Comparison of ENCODE assay signal across 10 mouse cellular contexts in the genomic region with DNA sequence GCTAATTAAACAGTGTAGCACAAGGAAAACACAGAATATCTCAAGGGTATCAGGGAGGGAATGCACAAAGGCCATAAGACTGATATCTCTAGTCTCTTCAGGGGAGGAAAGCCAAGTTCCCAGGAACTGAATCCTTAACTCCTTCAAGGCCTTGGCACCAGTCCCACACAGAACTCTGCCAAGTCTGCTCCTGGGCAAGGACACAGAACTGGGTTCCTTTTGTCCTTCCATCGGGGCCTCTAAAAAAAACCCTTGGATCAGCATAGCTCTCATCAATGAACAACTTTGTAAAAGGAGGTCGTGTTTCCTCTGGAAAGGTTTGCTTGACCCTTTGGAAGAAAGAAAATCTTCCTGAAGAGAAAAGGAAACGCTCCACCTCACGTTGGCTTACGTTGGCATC.
DNase-seq lines count a peak whose midpoint lies in the region; ATAC-seq lines count a peak whose summit lies in the region.
"Had no signal": no experiment of that assay in that cellular context is flagged by ENCODE, and none has a peak within 500 bp of the region (broad histone marks: within the 10 kb centered on the region; RNA-seq: fewer than 3 reads in every experiment).

No protein-coding gene starts in this region.

- H3K4me3 ChIP-seq in kidney, embryonic 16.5 days (ENCODE audit: low read length): no peak overlapping the region
- H3K4me3 ChIP-seq in intestine, embryonic 15.5 days (replicated peaks): no peak overlapping the region
- H3K4me3 ChIP-seq: embryonic facial prominence, embryonic 13.5 days had no signal

- H3K4me2 ChIP-seq in kidney, embryonic 16.5 days (replicated peaks; ENCODE audit: low read depth, low read length): no peak overlapping the region
- H3K4me2 ChIP-seq in intestine, embryonic 15.5 days (replicated peaks): no peak overlapping the region
- H3K4me2 ChIP-seq: embryonic facial prominence, embryonic 13.5 days had no signal

- no peak for ATAC-seq in kidney, embryonic 16.5 days (ENCODE audit: low FRiP score, low TSS enrichment)
- ATAC-seq in intestine, embryonic 15.5 days: no peak
- no peak for ATAC-seq in monocyte, adult 5-6 weeks (replicated peaks; ENCODE audit: insufficient number of reproducible peaks, low FRiP score, low TSS enrichment, poor library complexity, severe bottlenecking)

- H3K9me3 ChIP-seq in kidney, embryonic 16.5 days (ENCODE audit: low read length): no peaks in the 10 kb centered on the region
- no peaks in the 10 kb centered on the region for H3K9me3 ChIP-seq in intestine, embryonic 15.5 days
- H3K9me3 ChIP-seq: embryonic facial prominence, embryonic 13.5 days had no signal

- DNase-seq in kidney, adult 18-20 months: peak; percentile 3
- DNase-seq in adrenal gland, postnatal 14 days: peak; percentile 79
- DNase-seq in fat pad, adult 2 months (ENCODE audit: extremely low read depth, low read depth, low spot score): peak; percentile 8
- DNase-seq in lung, postnatal 10 days: peak; percentile 65
- no peak for DNase-seq in gastrocnemius, postnatal 25 days

- H3K9ac ChIP-seq in kidney, embryonic 16.5 days (replicated peaks; ENCODE audit: low read length): no peak overlapping the region
- H3K9ac ChIP-seq in intestine, embryonic 15.5 days: no peak overlapping the region
- H3K9ac ChIP-seq: embryonic facial prominence, embryonic 13.5 days had no signal

- H3K27ac ChIP-seq in kidney, embryonic 16.5 days (ENCODE audit: low read length): no peak overlapping the region
- no peak overlapping the region for H3K27ac ChIP-seq in intestine, embryonic 15.5 days
- H3K27ac ChIP-seq: embryonic facial prominence, embryonic 13.5 days; kidney, postnatal 0 days had no signal

- H3K27me3 ChIP-seq in kidney, embryonic 16.5 days (ENCODE audit: insufficient read depth, low read length): no peaks in the 10 kb centered on the region
- no peaks in the 10 kb centered on the region for H3K27me3 ChIP-seq in intestine, embryonic 15.5 days (replicated peaks)
- H3K27me3 ChIP-seq: embryonic facial prominence, embryonic 13.5 days had no signal

- H3K36me3 ChIP-seq in kidney, embryonic 16.5 days (ENCODE audit: insufficient read depth, low read length): no peaks in the 10 kb centered on the region
- H3K36me3 ChIP-seq in intestine, embryonic 15.5 days: no peaks in the 10 kb centered on the region
- H3K36me3 ChIP-seq: embryonic facial prominence, embryonic 13.5 days had no signal

- 64% methylated on average over 5 of the region's 5 CpGs for WGBS in kidney, embryonic 16.5 days
- WGBS in intestine, embryonic 15.5 days: 76% methylated on average over 5 of the region's 5 CpGs

- no peaks in the 10 kb centered on the region for H3K4me1 ChIP-seq in kidney, embryonic 16.5 days (ENCODE audit: insufficient read depth, low read length)
- no peaks in the 10 kb centered on the region for H3K4me1 ChIP-seq in intestine, embryonic 15.5 days (replicated peaks)
